Mouse (Mus musculus) thymus, adult 2 months (tissue): ENCODE results near the gene Ube2m.

Experiments
- CTCF ChIP-seq: fragments of 200-500 bp; IDR thresholded peaks from 2 replicates; pipeline ENCODE4 v1.5.1; 2012; ENCODE audit warnings: mild to moderate bottlenecking, control low read depth, low read length, moderate library complexity, borderline replicate concordance; ENCODE audit not compliant: control insufficient read depth, poor library complexity, insufficient read depth; ENCODE audit errors: extremely low read depth
- POLR2A ChIP-seq: fragments of 200-500 bp; IDR thresholded peaks from 2 replicates; pipeline ENCODE4 v1.6.1; 2012; ENCODE audit warnings: mild to moderate bottlenecking, low read length, control low read depth, moderate library complexity; ENCODE audit not compliant: control insufficient read depth, poor library complexity, insufficient read depth; ENCODE audit errors: extremely low read depth

GRCm38 (mm10) chr7:13035211-13035855 is 2.7 kb downstream of the Ube2m start:
- no peak for TF ChIP-seq POLR2A
- no peak for TF ChIP-seq CTCF
